Mouse (Mus musculus): ENCODE results near the gene Iqgap3. TPM values are rescaled to one million over a fixed set of nuclear protein-coding genes. Genes with fewer than 3 reads are reported as not detected.

Gene Iqgap3
- polyA plus RNA-seq (2012; rRNA removed): 3.4 and 4.3 TPM in 2 replicates

GRCm38 (mm10) chr3:88081345-88082223, at the start of gene Iqgap3:
Gene Iqgap3 (plus strand): TSS chr3:88081971.

GRCm38 (mm10) chr3:88042661-88043421, 38.9 kb upstream of the Iqgap3 start, which contains the start of gene Gpatch4:
Gene Gpatch4 (plus strand): TSS chr3:88043108.

GRCm38 (mm10) chr3:88057902-88058696, 23.7 kb upstream of the Iqgap3 start, which contains the start of gene Naxe:
Gene Naxe (minus strand): TSS chr3:88058495.

GRCm38 (mm10) chr3:88078204-88078603, 3.6 kb upstream of the Iqgap3 start, which contains the start of gene Ttc24:
Gene Ttc24 (minus strand): TSS chr3:88078304.

GRCm38 (mm10) chr3:88141787-88142523, 60.2 kb downstream of the Iqgap3 start, which contains the start of gene Mef2d:
Gene Mef2d (plus strand): TSS chr3:88142372.

Other genes starting within 250 kb of the Iqgap3 start
- 0.43 and 0.62 TPM in 2 replicates for gene Sh2d2a, start 235.2 kb upstream of the Iqgap3 start, polyA plus RNA-seq (2012; rRNA removed)
- gene Prcc, start 196.4 kb upstream of the Iqgap3 start, polyA plus RNA-seq (2012; rRNA removed): 11.4 and 12.5 TPM in 2 replicates
- gene Hdgf, start 175.7 kb upstream of the Iqgap3 start, polyA plus RNA-seq (2012; rRNA removed): 93.9 and 101 TPM in 2 replicates
- gene Mrpl24, start 162.5 kb upstream of the Iqgap3 start, polyA plus RNA-seq (2012; rRNA removed): 58.4 and 61.1 TPM in 2 replicates
- 8.6 and 8.7 TPM in 2 replicates for gene Isg20l2, start 151.7 kb upstream of the Iqgap3 start, polyA plus RNA-seq (2012; rRNA removed)
- 10.0 and 11.3 TPM in 2 replicates for gene Rrnad1, start 151.3 kb upstream of the Iqgap3 start, polyA plus RNA-seq (2012; rRNA removed)
- 0.05 TPM in 1 of 2 replicates, not detected in the other for gene Crabp2, start 133.3 kb upstream of the Iqgap3 start, polyA plus RNA-seq (2012; rRNA removed)
- gene Nes, start 110.9 kb upstream of the Iqgap3 start, polyA plus RNA-seq (2012; rRNA removed): 1.1 TPM in 2 replicates
- 0.01 TPM in 1 of 2 replicates, not detected in the other for gene Bcan, start 81.7 kb upstream of the Iqgap3 start, polyA plus RNA-seq (2012; rRNA removed)
- gene Hapln2, start 54.4 kb upstream of the Iqgap3 start, polyA plus RNA-seq (2012; rRNA removed): not detected in 2 replicates
- 7.2 and 7.3 TPM in 2 replicates for gene Gpatch4, start 38.9 kb upstream of the Iqgap3 start, polyA plus RNA-seq (2012; rRNA removed)
- 38.4 and 41.8 TPM in 2 replicates for gene Naxe, start 23.5 kb upstream of the Iqgap3 start, polyA plus RNA-seq (2012; rRNA removed)
- not detected in 2 replicates for gene Ttc24, start 3.7 kb upstream of the Iqgap3 start, polyA plus RNA-seq (2012; rRNA removed)
- 9.0 and 11.5 TPM in 2 replicates for gene Mef2d, start 60.4 kb downstream of the Iqgap3 start, polyA plus RNA-seq (2012; rRNA removed)
- gene Rhbg, start 172.7 kb downstream of the Iqgap3 start, polyA plus RNA-seq (2012; rRNA removed): 1.5 and 1.9 TPM in 2 replicates
- 0.08 TPM in 1 of 2 replicates, not detected in the other for gene Gm38392, start 205.2 kb downstream of the Iqgap3 start, polyA plus RNA-seq (2012; rRNA removed)
- 2.2 and 2.4 TPM in 2 replicates for gene Tsacc, start 215.0 kb downstream of the Iqgap3 start, polyA plus RNA-seq (2012; rRNA removed)
- 116 and 118 TPM in 2 replicates for gene Cct3, start 215.1 kb downstream of the Iqgap3 start, polyA plus RNA-seq (2012; rRNA removed)
- gene Glmp, start 243.1 kb downstream of the Iqgap3 start, polyA plus RNA-seq (2012; rRNA removed): 43.8 and 50.1 TPM in 2 replicates

Data from liver, embryonic 18 days (tissue).